Mouse (Mus musculus) cerebellum, adult 2 months (tissue): ENCODE measurements around the gene Sfta2. TPM values are rescaled to one million over a fixed set of nuclear protein-coding genes. Genes with fewer than 3 reads are reported as not detected.
A peak's percentile ranks its signal among the peaks of the same experiment; 100 is the strongest.

Experiments used
- DNase-seq, 2 experiments: peaks; one replicate each; pipeline ENCODE4 v3.0.0; 2021
- H3K27ac ChIP-seq: fragments of 200-500 bp; 2 replicates; pipeline ENCODE4 v1.5.1; 2012; ENCODE audit warnings: low read length, control low read depth, inconsistent platforms; ENCODE audit not compliant: insufficient read depth
- H3K27me3 ChIP-seq: fragments of 200-500 bp; 2 replicates; pipeline ENCODE4 v1.6.1; 2012; ENCODE audit warnings: inconsistent platforms, mild to moderate bottlenecking, low read length, moderate library complexity; ENCODE audit not compliant: control insufficient read depth, insufficient read depth
- H3K4me1 ChIP-seq: fragments of 200-500 bp; 2 replicates; pipeline ENCODE4 v1.6.1; 2011; ENCODE audit warnings: low read length; ENCODE audit not compliant: control insufficient read depth, insufficient read depth
- H3K4me3 ChIP-seq: fragments of 200-500 bp; replicated peaks from 2 replicates; pipeline ENCODE3; 2011; ENCODE audit warnings: mild to moderate bottlenecking, low read depth, low read length, control low read depth; ENCODE audit not compliant: insufficient read depth
- CTCF ChIP-seq: fragments of 200-500 bp; IDR thresholded peaks from 2 replicates; pipeline ENCODE4 v1.5.1; 2011; ENCODE audit warnings: low read depth, mild to moderate bottlenecking, control low read depth, low read length, moderate library complexity, borderline replicate concordance; ENCODE audit not compliant: insufficient read depth
- POLR2A ChIP-seq: fragments of 200-500 bp; IDR thresholded peaks from 2 replicates; pipeline ENCODE4 v1.6.1; 2011; ENCODE audit warnings: low read length, control low read depth, borderline replicate concordance; ENCODE audit not compliant: insufficient read depth
- WGBS: fragments of 180-500 bp; shearing (Covaris S2); methylation state at CpG from one replicate; pipeline ENCODE4 v1.1.7; 2018; 5-methylcytosine and 5-hydroxymethylcytosine counted together
- polyA plus RNA-seq: library from polyadenylated mRNA; depleted of rRNA; stranded (reverse); fragments of >200 nt; gene quantifications from 2 replicates; pipeline ENCODE4 v1.2.3, GENCODE M21; 2012

The Sfta2 gene
- polyA plus RNA-seq, 1 experiment = not detected

DNA sequence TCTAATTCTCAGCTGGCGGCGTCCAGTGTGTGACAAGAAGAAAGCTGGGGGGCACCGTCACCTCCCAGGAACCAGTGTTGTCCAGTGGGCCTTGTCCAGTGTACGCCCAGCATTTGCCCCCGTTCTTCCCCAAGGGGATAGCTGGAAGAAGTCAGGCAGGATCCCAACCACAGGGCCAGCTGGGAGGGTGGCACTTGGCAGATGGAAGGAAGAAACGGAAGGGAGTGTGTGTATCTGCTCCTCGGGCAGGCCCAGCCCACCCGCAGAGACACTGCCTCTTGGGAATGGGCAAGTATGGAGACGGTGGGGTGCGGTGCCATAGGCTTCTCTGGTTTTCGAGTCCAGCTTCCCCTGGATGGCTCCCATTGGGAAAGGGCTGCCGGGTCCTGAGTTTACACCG, 80.6 kb downstream of the Sfta2 start:
- no peak for DNase-seq
- WGBS = 59% methylated on average over 13 of the region's 13 CpGs
- no peak overlapping the region for H3K27ac ChIP-seq
- no peaks in the 10 kb centered on the region for H3K27me3 ChIP-seq
- H3K4me3 ChIP-seq = no peak overlapping the region
- no peaks in the 10 kb centered on the region for H3K4me1 ChIP-seq
- TF ChIP-seq CTCF (no peak), POLR2A (no peak)

DNA sequence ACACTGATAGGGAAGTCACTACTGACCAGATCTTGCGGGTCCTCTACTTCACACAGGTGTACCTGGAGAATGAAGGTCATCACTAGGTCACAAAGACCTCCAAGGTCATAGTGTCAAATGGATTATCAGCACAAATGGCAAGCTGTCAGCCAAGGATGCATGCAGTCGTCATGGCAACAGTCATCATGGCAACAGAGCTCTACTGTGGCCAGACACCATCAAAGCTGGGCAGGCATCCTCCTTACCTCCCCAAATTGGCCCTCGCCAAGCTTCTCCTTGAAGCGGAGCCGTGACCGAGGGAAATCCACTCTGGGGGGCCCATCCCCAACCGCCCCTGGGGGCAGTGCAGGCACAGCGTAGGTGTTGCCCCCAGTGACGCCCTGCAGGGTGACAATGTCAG, 83.7 kb downstream of the Sfta2 start:
- H3K27ac ChIP-seq = no peak overlapping the region
- no peak for DNase-seq
- 34% methylated on average over 9 of the region's 9 CpGs for WGBS
- no peaks in the 10 kb centered on the region for H3K4me1 ChIP-seq
- TF ChIP-seq CTCF (no peak), POLR2A (no peak)
- no peaks in the 10 kb centered on the region for H3K27me3 ChIP-seq
- H3K4me3 ChIP-seq = no peak overlapping the region

DNA sequence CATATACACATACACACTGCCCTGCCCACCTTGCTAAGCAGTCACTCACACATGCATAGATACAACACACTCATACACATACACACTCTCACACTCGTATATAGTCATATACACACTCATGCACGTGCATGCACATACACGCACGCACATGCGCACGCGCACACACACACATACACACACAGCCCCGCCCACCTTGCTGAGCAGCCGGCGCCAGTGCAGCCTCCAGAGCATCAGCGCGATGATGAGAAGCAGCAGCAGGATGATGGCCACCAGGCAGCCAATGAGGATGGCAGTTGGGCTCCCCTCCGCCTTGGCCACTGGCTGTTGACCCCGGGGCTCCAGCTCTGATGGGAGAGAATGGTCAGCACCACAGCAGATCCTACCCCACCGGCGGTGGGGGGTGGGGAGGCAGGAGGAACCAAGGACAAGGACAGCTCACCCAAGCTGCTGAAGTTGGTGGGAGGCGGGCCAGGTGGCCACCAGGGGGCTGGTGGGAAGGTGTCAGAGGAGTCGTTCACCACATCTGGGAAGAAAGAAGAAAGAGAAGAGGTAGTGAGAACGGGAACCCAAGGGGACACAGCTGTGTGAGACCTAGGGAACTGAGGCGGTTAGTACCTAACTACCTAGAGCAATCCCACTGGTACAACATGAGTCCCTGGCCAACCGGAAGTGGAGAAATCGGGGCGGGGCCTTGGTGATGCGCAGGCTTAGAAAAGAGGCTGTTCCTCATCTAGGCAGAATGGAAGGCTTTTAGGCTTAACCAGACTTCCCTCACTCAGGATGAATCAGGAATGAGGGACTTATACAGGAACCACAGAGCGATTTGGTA, 87.2 kb downstream of the Sfta2 start:
- Histone ChIP-seq H3K27me3 (no peaks in the 10 kb centered on the region), H3K4me3 (no peak overlapping the region), H3K27ac (no peak overlapping the region), H3K4me1 (no peaks in the 10 kb centered on the region; the same call in 1 of the 2 replicates)
- DNase-seq = no peak
- TF ChIP-seq POLR2A (no peak), CTCF (no peak)
- 85% methylated on average over 25 of the region's 25 CpGs for WGBS

DNA sequence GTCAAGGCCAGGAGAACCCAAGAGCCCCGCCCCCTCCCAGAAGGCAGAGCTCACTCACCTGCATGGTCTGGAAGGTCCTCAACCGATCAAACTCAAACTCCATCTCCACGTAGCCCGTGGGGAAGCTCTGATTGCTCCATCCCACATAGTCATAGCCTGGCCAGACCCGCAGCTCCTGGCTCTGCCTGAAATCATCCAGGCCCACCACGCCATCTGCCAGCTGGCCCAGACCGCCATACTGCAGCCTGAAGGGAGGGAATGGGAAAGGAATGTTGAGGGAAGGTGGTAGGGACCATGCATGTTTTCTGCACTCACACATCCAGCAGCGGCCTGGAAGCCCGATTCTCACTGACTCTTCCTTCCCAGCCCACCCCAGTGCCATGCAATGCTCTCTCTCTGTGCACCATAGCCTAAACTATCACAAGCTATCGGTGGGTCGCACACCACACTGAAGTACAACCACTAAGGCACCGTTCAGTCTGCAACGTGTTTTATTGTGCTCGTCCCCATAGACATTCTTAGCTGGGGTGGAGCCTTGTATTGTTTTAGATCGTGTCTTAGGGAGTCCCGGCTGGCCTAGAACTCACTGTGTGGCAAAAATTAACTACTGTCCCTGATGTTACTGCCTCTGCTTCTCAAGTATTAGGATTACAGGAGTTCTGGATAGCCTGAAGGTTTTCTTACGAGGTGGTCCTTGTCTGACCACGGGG, 88.7 kb downstream of the Sfta2 start:
- 58% methylated on average over 18 of the region's 18 CpGs for WGBS
- no peak for TF ChIP-seq POLR2A
- TF ChIP-seq CTCF = no peak
- DNase-seq = no peak

DNA sequence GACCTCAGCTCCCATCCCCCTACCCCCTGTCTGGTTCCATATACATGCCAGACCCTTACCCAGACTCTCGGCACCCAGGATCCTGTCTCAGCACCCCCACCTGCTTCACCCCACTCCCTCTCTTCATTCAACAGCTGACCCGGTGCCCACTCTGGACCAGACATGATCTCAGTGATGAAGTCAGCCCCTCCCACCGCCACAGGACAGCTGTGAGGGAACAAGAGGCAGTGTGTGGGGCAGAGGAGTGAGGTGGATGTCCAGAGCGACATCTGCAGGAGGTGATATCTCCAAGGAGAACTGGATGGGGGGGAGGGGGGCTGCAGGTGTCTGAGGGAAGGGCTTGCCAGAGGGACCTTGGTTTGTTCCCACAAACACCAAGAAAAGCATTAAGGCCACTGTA, 90.5 kb downstream of the Sfta2 start:
- H3K27me3 ChIP-seq = no peaks in the 10 kb centered on the region
- DNase-seq = no peak
- H3K4me1 ChIP-seq = peaks cover 4% of the 10 kb centered on the region
- no peak overlapping the region for H3K4me3 ChIP-seq
- TF ChIP-seq POLR2A (no peak), CTCF (no peak)
- WGBS = 70% methylated on average over 4 of the region's 4 CpGs
- no peak overlapping the region for H3K27ac ChIP-seq

More for the DNA sequence above, 88.7 kb downstream of the Sfta2 start:
- no peaks in the 10 kb centered on the region for H3K27me3 ChIP-seq
- H3K4me3 ChIP-seq = no peak overlapping the region
- H3K4me1 ChIP-seq = no peaks in the 10 kb centered on the region; the same call in 1 of the 2 replicates
- no peak overlapping the region for H3K27ac ChIP-seq

DNA sequence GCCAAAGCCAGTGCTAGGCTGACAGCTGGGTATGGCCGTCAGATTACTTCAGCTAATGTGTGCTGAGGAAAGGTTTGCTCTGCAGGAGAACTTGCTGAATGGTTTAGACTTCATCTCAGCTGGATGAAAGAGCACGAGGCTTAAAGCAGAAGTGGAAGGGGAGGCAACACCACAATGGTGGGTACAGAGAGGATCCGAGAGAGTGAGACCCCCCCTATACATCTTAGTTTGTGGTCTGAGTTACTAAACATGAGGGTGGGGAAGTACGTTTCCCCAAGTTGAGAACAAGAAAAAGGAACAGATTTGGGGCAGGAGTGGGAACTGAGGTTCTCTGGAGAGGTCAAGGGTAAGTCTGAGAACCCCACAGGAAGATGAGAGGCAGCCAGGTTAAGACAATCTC, 91.0 kb downstream of the Sfta2 start:
- TF ChIP-seq POLR2A (no peak), CTCF (no peak)
- DNase-seq = no peak
- no peak overlapping the region for H3K27ac ChIP-seq
- no peaks in the 10 kb centered on the region for H3K27me3 ChIP-seq
- H3K4me3 ChIP-seq = no peak overlapping the region
- WGBS = 61% methylated on average over 4 of the region's 4 CpGs
- H3K4me1 ChIP-seq = peaks cover 8% of the 10 kb centered on the region

DNA sequence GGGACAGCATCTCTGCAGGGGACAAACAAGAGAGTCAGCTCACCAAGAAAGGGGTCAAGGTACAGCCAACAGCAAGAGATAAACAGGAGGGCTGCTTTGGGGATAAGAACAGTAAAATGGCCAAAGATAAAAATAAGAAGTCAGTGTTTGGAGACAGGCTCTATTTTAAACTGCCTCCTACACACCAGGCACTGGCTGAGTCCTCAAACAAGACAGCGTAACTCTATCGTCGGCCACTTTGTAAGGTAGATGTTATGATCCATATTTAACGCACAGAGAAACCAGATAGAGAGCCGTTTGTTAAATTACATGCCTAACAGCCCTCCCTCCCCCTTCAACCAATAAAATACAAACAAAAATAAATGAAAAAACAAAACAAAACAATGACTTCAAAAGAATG, 92.6 kb downstream of the Sfta2 start:
- peaks cover 17% of the 10 kb centered on the region for H3K4me1 ChIP-seq
- no peak for DNase-seq
- H3K27ac ChIP-seq = no peak overlapping the region
- TF ChIP-seq POLR2A (no peak), CTCF (no peak)
- no peaks in the 10 kb centered on the region for H3K27me3 ChIP-seq
- WGBS = 82% methylated on average over 5 of the region's 5 CpGs
- no peak overlapping the region for H3K4me3 ChIP-seq

DNA sequence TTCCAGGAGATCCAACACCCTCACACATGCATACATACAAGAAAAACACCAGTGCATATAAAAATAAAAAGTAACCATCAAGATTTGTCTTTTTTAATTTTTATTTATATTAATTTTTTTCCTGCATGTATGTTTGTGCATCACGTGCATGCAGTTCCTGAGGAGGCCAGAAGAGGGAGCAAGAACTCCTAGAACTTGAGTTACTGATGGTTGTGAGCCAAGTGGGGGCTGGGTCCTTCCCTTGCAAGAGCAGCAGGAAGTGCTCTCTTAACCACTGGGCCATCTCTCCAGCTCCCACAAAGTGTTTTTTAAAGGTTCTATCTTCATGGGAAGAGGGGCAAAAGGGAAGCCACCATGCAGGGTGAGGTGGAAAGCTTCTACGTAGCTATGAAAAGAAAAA, 93.9 kb downstream of the Sfta2 start:
- no peak overlapping the region for H3K27ac ChIP-seq
- TF ChIP-seq CTCF (peak; percentile 36; the same call in 1 of the 2 replicates), POLR2A (no peak)
- no peak for DNase-seq

More for the DNA sequence above, 93.9 kb downstream of the Sfta2 start:
- no peak overlapping the region for H3K4me3 ChIP-seq
- no peaks in the 10 kb centered on the region for H3K27me3 ChIP-seq
- H3K4me1 ChIP-seq = peaks cover 17% of the 10 kb centered on the region
- WGBS = 96% methylated on average over 2 of the region's 2 CpGs
